Mouse (Mus musculus): Measurements from ENCODE around the gene Nhp2.
"Not testable (repeated sequence)": the region's sequence is repeated elsewhere in the genome, so short reads cannot be mapped to it uniquely, and the experiment has no call there.

Nhp2 gene

GRCm38 (mm10) chr11:51658705-51659104 is 39.2 kb downstream of the Nhp2 start:
- no peak for DNase-seq

DNA sequence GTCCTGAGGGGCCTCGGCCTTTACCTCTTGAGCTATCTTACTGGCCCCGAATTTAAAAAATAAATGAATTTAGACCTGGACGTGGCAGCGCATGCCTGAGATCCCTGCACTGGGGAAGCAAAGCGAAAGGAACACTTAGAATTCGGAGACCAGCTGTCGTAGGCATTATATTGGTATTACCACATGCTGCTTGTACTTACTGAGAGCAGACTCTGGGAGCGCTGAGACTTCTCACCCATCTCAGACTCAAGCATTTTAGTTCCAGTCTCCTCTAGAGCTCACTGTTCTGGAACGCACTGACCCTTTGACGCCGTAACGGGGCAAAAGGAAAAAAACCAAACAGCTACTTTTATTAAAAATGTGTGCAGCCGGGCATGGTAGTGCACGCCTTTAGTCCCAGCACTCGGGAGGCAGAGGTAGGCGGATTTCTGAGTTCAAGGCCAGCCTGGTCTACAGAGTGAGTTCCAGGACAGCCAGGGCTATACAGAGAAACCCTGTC is 42.4 kb downstream of the Nhp2 start:
- no peak for DNase-seq

GRCm38 (mm10) chr11:51662632-51663031 is 43.1 kb downstream of the Nhp2 start:
- DNase-seq, result no peak

DNA sequence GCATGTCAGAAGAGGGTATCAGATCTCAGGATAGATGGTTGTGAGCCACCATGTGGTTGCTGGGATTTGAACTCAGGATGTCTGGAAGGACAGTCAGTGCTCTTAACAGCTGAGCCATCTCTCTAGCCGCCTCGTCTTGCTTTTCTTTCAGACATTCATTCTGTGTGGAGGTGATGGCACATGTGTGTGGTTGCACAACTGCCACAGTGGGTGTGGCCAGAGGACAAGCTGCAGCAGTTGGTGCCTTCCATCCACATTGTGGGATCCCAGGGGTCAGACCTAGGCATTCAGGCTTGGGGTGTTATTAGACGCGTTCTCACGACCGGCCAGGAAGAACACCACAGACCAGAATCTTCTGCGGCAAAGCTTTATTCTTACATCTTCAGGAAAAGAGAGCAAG is 45.2 kb downstream of the Nhp2 start:
- not testable (repeated sequence) for DNase-seq

DNA sequence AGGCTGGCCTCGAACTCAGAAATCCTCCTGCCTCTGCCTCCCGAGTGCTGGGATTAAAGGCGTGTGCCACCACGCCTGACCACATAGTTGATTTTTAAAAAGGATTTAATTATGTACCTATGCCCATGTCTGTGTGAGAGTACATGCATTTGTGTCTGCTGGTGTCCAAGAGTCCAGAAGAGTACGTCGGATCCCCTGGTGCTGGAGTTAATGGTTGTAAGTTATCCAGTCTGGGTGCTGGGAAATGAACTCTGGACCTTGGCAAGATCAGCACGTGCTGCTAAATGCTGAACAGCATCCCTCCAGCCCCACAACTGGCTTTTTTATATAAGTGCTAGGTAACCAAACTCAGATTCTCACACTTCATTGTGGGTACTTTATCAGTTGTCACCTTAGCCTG is 51.3 kb downstream of the Nhp2 start:
- DNase-seq, result no peak

DNA sequence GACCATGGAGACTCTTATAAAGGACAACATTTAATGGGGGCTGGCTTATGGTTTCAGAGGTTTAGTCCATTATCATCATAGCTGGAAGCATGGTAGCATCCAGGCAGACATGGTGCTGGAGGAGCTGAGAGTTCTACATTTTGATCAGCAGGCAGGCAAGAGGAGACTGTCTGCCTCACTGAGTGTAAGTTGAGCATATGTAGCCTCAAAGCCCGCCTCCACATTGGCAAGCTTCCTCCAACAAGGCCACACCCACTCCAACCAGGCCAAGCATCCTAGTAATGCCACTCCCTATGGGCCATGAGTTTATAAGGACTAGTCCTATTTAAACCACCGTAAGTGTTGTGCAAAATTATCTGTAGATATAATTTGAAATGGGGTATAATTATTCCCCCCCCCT is 51.8 kb downstream of the Nhp2 start:
- no peak for DNase-seq

DNA sequence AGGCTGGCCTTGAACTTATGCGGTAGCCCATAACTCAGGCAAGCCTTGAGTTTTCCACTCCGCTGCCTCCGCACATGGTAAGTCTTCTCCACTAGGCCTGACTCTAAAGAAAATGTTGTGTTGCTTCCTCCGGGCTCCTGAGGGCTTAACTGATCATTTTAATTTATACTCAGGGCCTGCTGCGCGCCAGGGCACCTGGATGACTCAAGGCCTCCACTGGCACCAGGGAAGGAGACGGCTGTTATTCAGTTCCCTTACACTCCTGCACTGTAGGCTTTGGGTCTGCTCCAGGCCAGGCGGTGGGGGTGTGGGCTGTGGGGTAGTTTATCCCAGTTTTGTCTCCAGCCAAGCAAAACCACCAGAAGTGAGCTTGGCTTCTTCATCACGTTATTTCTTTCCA is 53.8 kb downstream of the Nhp2 start:
- no peak for DNase-seq
